Mouse (Mus musculus) T-cell, adult 66 days (primary cell): ENCODE data around the gene Kiss1. TPM values are rescaled to one million over a fixed set of nuclear protein-coding genes. Genes with fewer than 3 reads are reported as not detected.

Experiments
- total RNA-seq, 2 experiments: library from RNA; stranded (reverse); gene quantifications; 3 replicates in 1 of 2; 4 replicates in 1 of 2; pipeline ENCODE4 v1.2.4; 2023

Kiss1 gene
- total RNA-seq: not detected

GRCm38 (mm10) chr1:133321267-133321925 is at the start of gene Kiss1:
Gene Kiss1 (plus strand): TSS chr1:133321875.

GRCm38 (mm10) chr1:133309652-133310267 is 11.9 kb upstream of the Kiss1 start, which contains the start of gene Golt1a:
Gene Golt1a (plus strand): TSS chr1:133309800.

GRCm38 (mm10) chr1:133350210-133350609 is 28.5 kb downstream of the Kiss1 start, which contains the start of gene Ren1:
Gene Ren1 (plus strand): TSS chr1:133350510.

GRCm38 (mm10) chr1:133363276-133364021 is 41.8 kb downstream of the Kiss1 start, which contains the start of gene Etnk2:
Gene Etnk2 (plus strand): TSS chr1:133363572.

Other genes with a start within 250 kb of the Kiss1 start
- 100 to 1,000 TPM; 103 to 110 TPM for gene Ppp1r15b, start 190.7 kb upstream of the Kiss1 start, total RNA-seq
- 10 to 100 TPM; 18.2 to 20.8 TPM for gene Plekha6, start 157.7 kb upstream of the Kiss1 start, total RNA-seq
- not detected for gene Golt1a, start 12.1 kb upstream of the Kiss1 start, total RNA-seq
- gene Ren1, start 28.6 kb downstream of the Kiss1 start, total RNA-seq: not detected
- not detected for gene Etnk2, start 41.7 kb downstream of the Kiss1 start, total RNA-seq
- 1 to 10 TPM in 1 of 2 experiments, under 1 TPM in 1; 0.68 to 2.9 TPM for gene Sox13, start 102.5 kb downstream of the Kiss1 start, total RNA-seq